In the genomic region with DNA sequence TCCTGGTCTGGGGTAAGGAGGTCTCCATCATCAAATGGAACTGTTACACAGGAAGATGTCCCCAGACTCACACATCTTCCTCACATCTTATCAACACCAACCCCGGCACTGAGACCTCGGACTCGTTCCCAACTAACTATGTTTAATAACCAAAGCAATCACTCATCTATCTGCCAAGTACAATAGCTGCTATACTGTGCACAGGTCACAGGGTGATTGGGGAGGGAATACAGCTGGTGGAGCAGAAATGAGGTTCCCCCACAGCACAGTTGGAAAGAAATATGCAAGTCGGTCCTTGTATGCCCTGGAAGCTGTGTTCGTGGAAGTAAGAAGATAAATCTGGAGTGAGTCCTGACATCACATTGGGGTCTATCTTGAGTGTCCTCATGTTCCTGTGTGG, we compare ENCODE assay signal across 17 mouse cellular contexts.
"Had no signal": no experiment of that assay in that cellular context is flagged by ENCODE, and none has a peak within 500 bp of the region (broad histone marks: within the 10 kb centered on the region; RNA-seq: fewer than 3 reads in every experiment).

No protein-coding gene starts in this region.

- H3K9me3 ChIP-seq: limb, embryonic 12.5 days; limb, embryonic 15.5 days; midbrain, embryonic 12.5 days; midbrain, embryonic 15.5 days; neural tube, embryonic 13.5 days had no signal

- H3K4me1 ChIP-seq: limb, embryonic 12.5 days; limb, embryonic 15.5 days; midbrain, embryonic 12.5 days had no signal

- H3K9ac ChIP-seq: hindbrain, embryonic 14.5 days; limb, embryonic 12.5 days; limb, embryonic 15.5 days; liver, embryonic 14.5 days; liver, postnatal 0 days; midbrain, embryonic 12.5 days; midbrain, embryonic 15.5 days; neural tube, embryonic 13.5 days had no signal

- H3K4me3 ChIP-seq: limb, embryonic 12.5 days; limb, embryonic 15.5 days; midbrain, embryonic 12.5 days; midbrain, embryonic 15.5 days; neural tube, embryonic 13.5 days had no signal

- H3K27me3 ChIP-seq: limb, embryonic 12.5 days; limb, embryonic 15.5 days; midbrain, embryonic 12.5 days; midbrain, embryonic 15.5 days; neural tube, embryonic 13.5 days had no signal

- DNase-seq: kidney, adult 18-20 months; left cerebral cortex, postnatal 4 days; liver, postnatal 0 days; lung, postnatal 4 days; thymus, adult 18-20 months; thymus, postnatal 36 days had no signal

- H3K27ac ChIP-seq: hindbrain, embryonic 14.5 days; hindbrain, postnatal 0 days; limb, embryonic 12.5 days; limb, embryonic 15.5 days; liver, embryonic 14.5 days; midbrain, embryonic 12.5 days; midbrain, embryonic 15.5 days; neural tube, embryonic 13.5 days had no signal

- H3K4me2 ChIP-seq: hindbrain, embryonic 14.5 days; limb, embryonic 12.5 days; limb, embryonic 15.5 days; liver, embryonic 11.5 days; midbrain, embryonic 12.5 days; midbrain, embryonic 15.5 days; neural tube, embryonic 13.5 days had no signal

- ATAC-seq: hindbrain, postnatal 0 days; inflammation-experienced regulatory T-cells, adult 6 months; intestine, embryonic 16.5 days; liver, postnatal 0 days; midbrain, embryonic 15.5 days had no signal

- H3K36me3 ChIP-seq: limb, embryonic 12.5 days; limb, embryonic 15.5 days; midbrain, embryonic 12.5 days; midbrain, embryonic 15.5 days; neural tube, embryonic 13.5 days had no signal
